Mouse (Mus musculus): ENCODE results near the gene Wif1.

DNA sequence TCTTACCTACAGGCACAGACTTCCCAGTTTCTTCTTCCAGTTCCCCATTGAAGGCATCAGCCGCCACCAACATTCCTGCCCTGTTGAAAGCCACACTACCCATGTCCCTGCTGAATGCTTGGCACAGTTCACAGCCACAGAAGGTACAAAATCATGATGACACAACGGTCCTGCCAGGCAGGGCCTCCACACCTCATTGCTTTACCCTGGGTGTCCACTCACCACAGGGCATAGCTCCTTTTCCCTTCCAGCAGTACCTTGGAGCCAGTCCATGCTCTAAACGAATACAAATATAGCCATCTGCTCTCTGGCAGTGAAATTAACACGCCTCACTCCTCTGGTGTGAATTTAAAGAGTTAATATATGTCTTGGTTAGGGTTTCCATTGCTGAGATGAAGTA is 49.1 kb downstream of the Wif1 start:
- TF ChIP-seq FLI1 (IDR thresholded peaks at IDR 0.05; ENCODE audit: low read length) (no peak), GATA1 (IDR thresholded peaks at IDR 0.05; ENCODE audit: borderline replicate concordance, low read length) (no peak)
